Mouse (Mus musculus) heart, embryonic 13.5 days (tissue): ENCODE data around the gene Chmp4b. TPM values are rescaled to one million over a fixed set of nuclear protein-coding genes. Genes with fewer than 3 reads are reported as not detected.

Source experiments
- ATAC-seq: fragments of 200-750 bp; cut with Nextera tagmentation; 2 replicates; pipeline ENCODE4 v1.8.0; 2017; ENCODE audit warnings: moderate TSS enrichment; ENCODE audit not compliant: insufficient number of reproducible peaks, low FRiP score, low TSS enrichment; ENCODE audit errors: extremely low read depth
- H3K27ac ChIP-seq: fragments of 300-500 bp; sonication (generic); replicated peaks from 2 replicates; pipeline ENCODE4 v1.5.1; 2015; ENCODE audit warnings: moderate library complexity, mild to moderate bottlenecking, inconsistent platforms
- H3K27me3 ChIP-seq: fragments of 300-500 bp; sonication (generic); replicated peaks from 2 replicates; pipeline ENCODE4 v1.6.1; 2015; ENCODE audit warnings: mild to moderate bottlenecking, inconsistent platforms
- H3K36me3 ChIP-seq: fragments of 300-500 bp; sonication (generic); 2 replicates; pipeline ENCODE4 v1.6.1; 2015; ENCODE audit warnings: mild to moderate bottlenecking, inconsistent platforms
- H3K4me1 ChIP-seq: fragments of 300-500 bp; sonication (generic); 2 replicates; pipeline ENCODE4 v1.6.1; 2015; ENCODE audit warnings: inconsistent platforms
- H3K4me2 ChIP-seq: fragments of 300-500 bp; sonication (generic); 2 replicates; pipeline ENCODE4 v1.6.1; 2015; ENCODE audit warnings: inconsistent platforms, mild to moderate bottlenecking, moderate library complexity
- H3K4me3 ChIP-seq: fragments of 300-500 bp; sonication (generic); 2 replicates; pipeline ENCODE4 v1.5.1; 2015; ENCODE audit warnings: moderate library complexity, mild to moderate bottlenecking, inconsistent platforms
- H3K9ac ChIP-seq: fragments of 300-500 bp; sonication (generic); 2 replicates; pipeline ENCODE4 v1.6.1; 2015; ENCODE audit warnings: inconsistent platforms, mild to moderate bottlenecking, moderate library complexity
- H3K9me3 ChIP-seq: fragments of 300-500 bp; sonication (generic); 2 replicates; pipeline ENCODE4 v1.6.1; 2016; ENCODE audit warnings: inconsistent platforms
- WGBS: fragments of 180-500 bp; shearing (Covaris S2); methylation state at CpG from one replicate; pipeline ENCODE4 v1.1.7; 2015; ENCODE audit warnings: mixed read lengths; 5-methylcytosine and 5-hydroxymethylcytosine counted together
- polyA plus RNA-seq: library from polyadenylated mRNA; unstranded; fragments of >200 nt; fragmentation: Nextera tagmentation; extraction: Ambion mirVana; gene quantifications from 2 replicates; pipeline ENCODE4 v1.2.1, GENCODE M21; 2015

The Chmp4b gene
- polyA plus RNA-seq, 1 experiment from 2014 or later: 22.3 TPM

GRCm38 (mm10) chr2:154707284-154707683 is 55.8 kb downstream of the Chmp4b start:
- no peaks in the 10 kb centered on the region for H3K9me3 ChIP-seq
- peaks cover 25% of the 10 kb centered on the region for H3K4me1 ChIP-seq
- H3K36me3 ChIP-seq: no peaks in the 10 kb centered on the region
- no peak; the same call in 1 of the 2 replicates for ATAC-seq
- H3K4me2 ChIP-seq: no peak overlapping the region
- WGBS: 63% methylated on average over 7 of the region's 7 CpGs
- no peaks in the 10 kb centered on the region; the same call in 1 of the 2 replicates for H3K27me3 ChIP-seq
- no peak overlapping the region; the same call in 1 of the 2 replicates for H3K27ac ChIP-seq
- no peak overlapping the region for H3K9ac ChIP-seq
- no peak overlapping the region for H3K4me3 ChIP-seq

DNA sequence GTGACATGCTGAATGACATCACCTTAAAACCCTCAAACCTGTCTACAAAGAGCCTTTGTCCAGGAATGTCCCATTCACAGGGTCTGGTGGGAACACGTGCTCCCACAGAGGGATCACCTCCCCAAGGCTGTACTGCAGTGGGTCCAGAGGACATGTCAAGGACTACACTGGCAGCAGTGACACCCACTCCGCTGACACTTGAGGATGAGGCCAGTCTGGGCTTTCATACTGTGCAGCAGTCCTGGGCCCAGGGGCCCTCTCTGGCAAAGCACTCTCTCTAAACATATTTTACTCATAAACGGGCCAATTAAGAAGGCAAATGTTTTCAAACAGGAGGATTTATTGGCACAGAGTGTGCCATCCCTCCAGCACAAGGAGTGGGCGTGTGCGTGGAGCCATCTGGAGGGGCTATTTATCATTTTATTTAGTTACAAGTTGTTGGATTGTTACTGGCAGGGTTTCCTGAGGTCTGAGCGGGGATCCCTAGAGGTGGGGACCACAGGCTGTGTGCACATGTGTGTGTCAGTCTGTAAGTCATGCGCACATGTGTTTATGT is 56.4 kb downstream of the Chmp4b start:
- Histone ChIP-seq H3K27me3 (no peaks in the 10 kb centered on the region; the same call in 1 of the 2 replicates), H3K9me3 (no peaks in the 10 kb centered on the region), H3K4me2 (no peak overlapping the region), H3K4me1 (peaks cover 24% of the 10 kb centered on the region), H3K4me3 (no peak overlapping the region), H3K27ac (peak overlapping the region; percentile 32; the same call in 1 of the 2 replicates), H3K9ac (peak overlapping the region; percentile 65; the same call in 1 of the 2 replicates), H3K36me3 (no peaks in the 10 kb centered on the region)
- ATAC-seq: no peak
- 67% methylated on average over 7 of the region's 7 CpGs for WGBS

DNA sequence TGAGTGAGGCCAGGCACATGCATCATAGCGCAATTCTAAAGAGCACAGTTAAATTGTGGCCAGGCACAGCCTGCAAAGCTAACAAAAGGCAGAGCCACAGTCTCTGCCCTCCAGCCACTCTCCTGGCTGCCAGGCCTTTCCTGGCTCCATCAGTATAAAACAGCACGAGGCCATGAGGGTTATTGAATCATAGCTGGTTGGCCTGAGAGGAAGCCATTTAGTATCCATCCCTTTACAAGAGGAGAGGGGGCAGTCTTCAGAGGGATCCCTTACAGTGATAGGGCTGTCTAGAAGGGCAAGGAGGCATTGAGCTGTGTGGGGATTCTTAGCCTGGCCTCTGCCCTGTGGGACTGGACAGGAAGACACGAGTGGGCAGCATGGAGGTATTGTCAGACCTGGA is 60.2 kb downstream of the Chmp4b start:
- H3K4me2 ChIP-seq: no peak overlapping the region
- H3K27ac ChIP-seq: no peak overlapping the region
- H3K27me3 ChIP-seq: no peaks in the 10 kb centered on the region; the same call in 1 of the 2 replicates
- ATAC-seq: no peak
- H3K9ac ChIP-seq: no peak overlapping the region
- H3K36me3 ChIP-seq: no peaks in the 10 kb centered on the region
- no peak overlapping the region for H3K4me3 ChIP-seq
- 43% methylated on average over 3 of the region's 3 CpGs for WGBS
- H3K4me1 ChIP-seq: peaks cover 21% of the 10 kb centered on the region
- H3K9me3 ChIP-seq: no peaks in the 10 kb centered on the region

GRCm38 (mm10) chr2:154712271-154712677 is 60.8 kb downstream of the Chmp4b start:
- WGBS: 37% methylated on average over 5 of the region's 5 CpGs
- Histone ChIP-seq H3K27ac (no peak overlapping the region), H3K4me3 (no peak overlapping the region), H3K4me2 (peak overlapping the region; percentile 34; the same call in 1 of the 2 replicates), H3K27me3 (no peaks in the 10 kb centered on the region; the same call in 1 of the 2 replicates), H3K4me1 (peaks cover 16% of the 10 kb centered on the region), H3K36me3 (no peaks in the 10 kb centered on the region), H3K9ac (no peak overlapping the region), H3K9me3 (no peaks in the 10 kb centered on the region)
- ATAC-seq: no peak

- Histone ChIP-seq H3K27me3 (no peaks in the 10 kb centered on the region; the same call in 1 of the 2 replicates), H3K9ac (no peak overlapping the region), H3K27ac (no peak overlapping the region), H3K4me3 (no peak overlapping the region), H3K4me2 (no peak overlapping the region), H3K36me3 (no peaks in the 10 kb centered on the region), H3K4me1 (peaks cover 8% of the 10 kb centered on the region), H3K9me3 (no peaks in the 10 kb centered on the region)
- ATAC-seq: no peak
- 49% methylated on average over 5 of the region's 6 CpGs for WGBS
Measured at GRCm38 (mm10) chr2:154713083-154713482, 61.6 kb downstream of the Chmp4b start.

- no peaks in the 10 kb centered on the region for H3K36me3 ChIP-seq
- H3K27me3 ChIP-seq: no peaks in the 10 kb centered on the region; the same call in 1 of the 2 replicates
- H3K9ac ChIP-seq: no peak overlapping the region
- WGBS: 63% methylated on average over 3 of the region's 3 CpGs
- ATAC-seq: no peak
- H3K4me2 ChIP-seq: no peak overlapping the region
- no peak overlapping the region for H3K27ac ChIP-seq
- no peak overlapping the region for H3K4me3 ChIP-seq
- H3K4me1 ChIP-seq: peaks cover 5% of the 10 kb centered on the region
- no peaks in the 10 kb centered on the region for H3K9me3 ChIP-seq
Measured at GRCm38 (mm10) chr2:154713964-154714363, 62.5 kb downstream of the Chmp4b start.

- Histone ChIP-seq H3K4me3 (no peak overlapping the region), H3K4me1 (peaks cover 5% of the 10 kb centered on the region), H3K9me3 (no peaks in the 10 kb centered on the region), H3K27me3 (no peaks in the 10 kb centered on the region; the same call in 1 of the 2 replicates), H3K4me2 (no peak overlapping the region), H3K9ac (no peak overlapping the region), H3K36me3 (no peaks in the 10 kb centered on the region), H3K27ac (no peak overlapping the region)
- ATAC-seq: no peak
- 67% methylated on average over 4 of the region's 4 CpGs for WGBS
Measured at GRCm38 (mm10) chr2:154716586-154716985, 65.1 kb downstream of the Chmp4b start.

- Histone ChIP-seq H3K4me2 (no peak overlapping the region), H3K4me3 (no peak overlapping the region), H3K4me1 (peaks cover 5% of the 10 kb centered on the region), H3K36me3 (no peaks in the 10 kb centered on the region), H3K27me3 (no peaks in the 10 kb centered on the region; the same call in 1 of the 2 replicates), H3K27ac (no peak overlapping the region), H3K9me3 (no peaks in the 10 kb centered on the region), H3K9ac (no peak overlapping the region)
- ATAC-seq: no peak
Measured at GRCm38 (mm10) chr2:154717081-154717480, 65.6 kb downstream of the Chmp4b start.

- no peak for ATAC-seq
- 81% methylated on average over 12 of the region's 12 CpGs for WGBS
- Histone ChIP-seq H3K4me2 (no peak overlapping the region), H3K36me3 (no peaks in the 10 kb centered on the region), H3K27ac (no peak overlapping the region), H3K9me3 (no peaks in the 10 kb centered on the region), H3K27me3 (no peaks in the 10 kb centered on the region), H3K4me3 (no peak overlapping the region), H3K4me1 (no peaks in the 10 kb centered on the region), H3K9ac (no peak overlapping the region)
Measured at GRCm38 (mm10) chr2:154718855-154719556, 67.5 kb downstream of the Chmp4b start.

- Histone ChIP-seq H3K36me3 (no peaks in the 10 kb centered on the region), H3K4me3 (no peak overlapping the region), H3K4me2 (no peak overlapping the region), H3K27me3 (no peaks in the 10 kb centered on the region), H3K9ac (no peak overlapping the region), H3K9me3 (no peaks in the 10 kb centered on the region), H3K4me1 (no peaks in the 10 kb centered on the region), H3K27ac (no peak overlapping the region)
- no peak for ATAC-seq
- 69% methylated on average over 2 of the region's 2 CpGs for WGBS
Measured at GRCm38 (mm10) chr2:154720315-154720714, 68.8 kb downstream of the Chmp4b start.

DNA sequence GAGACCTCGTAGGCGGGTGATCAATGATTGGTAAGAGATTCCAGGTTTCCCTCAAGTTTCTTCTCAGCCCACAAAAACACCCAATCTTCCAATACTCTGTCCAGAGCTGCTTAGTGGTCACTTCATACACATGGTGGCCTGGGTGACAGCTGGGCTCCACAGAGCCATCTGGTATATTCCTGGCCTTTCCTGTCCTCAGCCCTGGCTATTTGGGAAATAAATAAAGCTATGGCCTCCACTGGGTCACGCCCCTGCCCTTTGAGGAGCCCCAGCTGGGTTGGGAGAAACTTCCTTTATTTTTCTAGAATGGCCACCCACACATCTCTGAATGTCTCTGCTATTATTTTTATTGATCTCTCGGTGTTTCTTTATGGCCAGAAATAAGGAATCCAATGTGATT is 72.0 kb downstream of the Chmp4b start:
- no peaks in the 10 kb centered on the region for H3K4me1 ChIP-seq
- H3K4me3 ChIP-seq: no peak overlapping the region
- H3K27ac ChIP-seq: no peak overlapping the region
- no peak overlapping the region for H3K4me2 ChIP-seq
- 79% methylated on average over 4 of the region's 4 CpGs for WGBS
- H3K36me3 ChIP-seq: no peaks in the 10 kb centered on the region
- no peaks in the 10 kb centered on the region for H3K9me3 ChIP-seq
- no peaks in the 10 kb centered on the region for H3K27me3 ChIP-seq
- no peak for ATAC-seq
- no peak overlapping the region for H3K9ac ChIP-seq

DNA sequence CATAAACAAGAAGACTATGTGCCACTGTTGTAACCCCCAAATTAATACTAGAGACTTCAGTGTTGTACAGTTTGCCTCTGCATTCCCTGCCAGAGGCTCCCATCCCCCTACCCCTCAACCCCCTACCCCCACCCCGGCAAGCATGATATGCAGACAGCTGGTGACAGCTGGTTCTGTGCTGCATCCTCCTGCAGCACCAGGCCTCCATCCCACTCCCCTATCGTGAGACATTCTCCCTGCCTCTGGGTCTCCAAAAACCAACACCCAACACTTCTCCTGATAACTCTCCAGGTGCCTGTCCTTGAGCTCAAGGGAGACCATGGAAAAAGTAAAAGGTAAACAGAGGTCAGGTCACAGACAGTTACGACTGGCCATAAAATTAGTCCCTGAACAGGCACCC is 78.2 kb downstream of the Chmp4b start:
- H3K27ac ChIP-seq: no peak overlapping the region
- ATAC-seq: no peak
- 31% methylated on average over 3 of the region's 3 CpGs for WGBS
- no peaks in the 10 kb centered on the region for H3K9me3 ChIP-seq
- H3K9ac ChIP-seq: no peak overlapping the region
- H3K27me3 ChIP-seq: no peaks in the 10 kb centered on the region
- H3K4me3 ChIP-seq: no peak overlapping the region
- no peak overlapping the region for H3K4me2 ChIP-seq
- peaks cover 5% of the 10 kb centered on the region; the same call in 1 of the 2 replicates for H3K4me1 ChIP-seq
- no peaks in the 10 kb centered on the region for H3K36me3 ChIP-seq
